Mouse (Mus musculus) hindbrain, postnatal 0 days (tissue): ENCODE data around the gene Scn8a. TPM values are rescaled to one million over a fixed set of nuclear protein-coding genes. Genes with fewer than 3 reads are reported as not detected.

Source experiments
- ATAC-seq: fragments of 200-750 bp; cut with Nextera tagmentation; 2 replicates; pipeline ENCODE4 v1.8.0; 2017; ENCODE audit warnings: mild to moderate bottlenecking, moderate TSS enrichment, moderate library complexity
- DNase-seq: peaks from one replicate; pipeline ENCODE4 v3.0.0-alpha.2; 2015; ENCODE audit warnings: low spot score
- H3K27ac ChIP-seq: fragments of 300-500 bp; sonication (generic); 2 replicates; pipeline ENCODE4 v1.5.1; 2014; ENCODE audit warnings: mild to moderate bottlenecking
- H3K27me3 ChIP-seq: fragments of 300-500 bp; sonication (generic); 2 replicates; pipeline ENCODE4 v1.6.1; 2014; ENCODE audit warnings: low read length, mixed read lengths; ENCODE audit not compliant: insufficient read depth
- H3K36me3 ChIP-seq: fragments of 300-500 bp; sonication (generic); 2 replicates; pipeline ENCODE4 v1.6.1; 2014; ENCODE audit warnings: low read length, mixed read lengths; ENCODE audit not compliant: insufficient read depth
- H3K4me1 ChIP-seq: fragments of 300-500 bp; sonication (generic); 2 replicates; pipeline ENCODE4 v1.6.1; 2014; ENCODE audit warnings: antibody characterized with exemption, low read length, mixed read lengths; ENCODE audit not compliant: insufficient read depth
- H3K4me2 ChIP-seq: fragments of 300-500 bp; sonication (generic); 2 replicates; pipeline ENCODE4 v1.6.1; 2014; ENCODE audit warnings: low read depth, mild to moderate bottlenecking, low read length, moderate library complexity, mixed read lengths
- H3K4me3 ChIP-seq: fragments of 300-500 bp; sonication (generic); 2 replicates; pipeline ENCODE4 v1.5.1; 2014; ENCODE audit warnings: low read length
- H3K9ac ChIP-seq: fragments of 300-500 bp; sonication (generic); replicated peaks from 2 replicates; pipeline ENCODE4 v1.6.1; 2014; ENCODE audit warnings: mild to moderate bottlenecking, low read length, moderate library complexity, mixed read lengths
- H3K9me3 ChIP-seq: fragments of 300-500 bp; sonication (generic); 2 replicates; pipeline ENCODE4 v1.6.1; 2016; ENCODE audit warnings: low read length, mixed read lengths
- CTCF ChIP-seq: IDR thresholded peaks from 2 replicates; pipeline ENCODE4 v1.5.1; 2016; ENCODE audit warnings: antibody characterized with exemption, control low read depth, low read depth
- WGBS: fragments of 180-500 bp; shearing (Covaris S2); extraction: QIAGEN DNeasy Blood & Tissue Kit; methylation state at CpG from one replicate; pipeline ENCODE4 v1.1.7; 2014; 5-methylcytosine and 5-hydroxymethylcytosine counted together
- polyA plus RNA-seq: library from polyadenylated mRNA; unstranded; fragments of >200 nt; fragmentation: Nextera tagmentation; extraction: Ambion mirVana; gene quantifications from 2 replicates; pipeline ENCODE4 v1.2.1, GENCODE M21; 2015
- total RNA-seq: library from RNA; depleted of rRNA; stranded (reverse); fragments of >200 nt; gene quantifications from 2 replicates; pipeline ENCODE4 v1.2.3, GENCODE M21; 2014

The Scn8a gene
- total and polyA plus RNA-seq, 2 experiments from 2014 or later, result 26.9 to 45.7 TPM

DNA sequence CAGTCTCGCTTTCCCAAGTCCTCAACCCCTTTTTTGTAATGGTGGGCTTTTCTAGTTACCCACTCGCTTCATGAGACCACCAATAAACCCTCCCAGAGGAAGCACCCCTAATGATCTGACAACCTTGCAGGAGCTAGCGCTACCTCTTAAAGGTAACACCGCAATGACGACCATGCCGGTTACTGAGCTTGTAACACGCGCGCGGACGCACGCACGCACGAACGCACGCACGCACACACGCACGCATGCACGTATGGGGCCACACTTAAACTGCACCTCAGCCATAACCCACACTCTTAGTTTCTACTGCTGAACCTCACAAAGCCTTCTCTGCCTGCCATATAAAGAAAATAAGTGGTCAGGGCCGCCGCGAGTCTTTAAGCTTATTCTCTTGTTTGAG, 26.8 kb downstream of the Scn8a start:
- H3K4me3 ChIP-seq, result no peak overlapping the region
- no peak overlapping the region for H3K9ac ChIP-seq
- H3K36me3 ChIP-seq, result no peaks in the 10 kb centered on the region
- H3K4me2 ChIP-seq, result no peak overlapping the region
- 0 out of 2 replicates have a peak, but pooled peaks cover 5% of the 10 kb centered on the region for H3K4me1 ChIP-seq
- no peak overlapping the region for H3K27ac ChIP-seq
- 98% methylated on average over 23 of the region's 23 CpGs for WGBS
- ATAC-seq, result no peak
- DNase-seq, result no peak
- no peak for TF ChIP-seq CTCF
- H3K27me3 ChIP-seq, result no peaks in the 10 kb centered on the region
- H3K9me3 ChIP-seq, result peaks cover 11% of the 10 kb centered on the region

DNA sequence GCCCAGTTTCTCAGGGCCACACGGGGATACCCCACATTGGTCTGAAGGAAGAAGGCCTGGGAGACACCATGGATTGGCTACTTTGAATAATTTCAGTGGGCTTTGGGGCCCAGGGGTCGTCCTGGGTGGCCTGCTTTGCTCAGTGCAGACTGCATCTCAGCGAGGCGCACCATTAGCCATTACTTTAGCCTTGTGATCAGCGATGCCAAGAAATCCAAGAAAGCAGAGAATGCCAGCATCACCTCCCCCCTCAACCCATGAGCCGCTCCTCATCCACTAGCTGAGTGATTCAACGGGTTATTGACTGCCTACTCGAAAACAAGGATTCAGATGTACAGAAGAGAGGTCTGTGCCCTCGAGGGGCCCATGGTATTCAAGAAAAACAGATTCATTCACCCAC, 34.2 kb downstream of the Scn8a start:
- peak; percentile 42 for DNase-seq
- WGBS, result 46% methylated on average over 9 of the region's 9 CpGs
- no peaks in the 10 kb centered on the region for H3K9me3 ChIP-seq
- no peak overlapping the region for H3K4me2 ChIP-seq
- 0 out of 2 replicates have a peak, but pooled peaks cover 5% of the 10 kb centered on the region for H3K4me1 ChIP-seq
- H3K36me3 ChIP-seq, result no peaks in the 10 kb centered on the region
- peak overlapping the region; percentile 15; the same call in 1 of the 2 replicates for H3K27ac ChIP-seq
- no peaks in the 10 kb centered on the region for H3K27me3 ChIP-seq
- TF ChIP-seq CTCF, result no peak
- 0 out of 2 replicates have a peak, but pooled peaks have one; percentile 35 for ATAC-seq
- no peak overlapping the region for H3K4me3 ChIP-seq
- no peak overlapping the region for H3K9ac ChIP-seq

- WGBS, result 42% methylated on average over 2 of the region's 2 CpGs
- Histone ChIP-seq H3K9me3 (no peaks in the 10 kb centered on the region), H3K4me2 (no peak overlapping the region), H3K4me1 (peaks cover 11% of the 10 kb centered on the region), H3K27me3 (no peaks in the 10 kb centered on the region), H3K36me3 (no peaks in the 10 kb centered on the region), H3K27ac (no peak overlapping the region), H3K9ac (no peak overlapping the region), H3K4me3 (no peak overlapping the region)
- DNase-seq (no peak), ATAC-seq (no peak)
- no peak for TF ChIP-seq CTCF
Observed at GRCm38 (mm10) chr15:100905006-100905405, 35.3 kb downstream of the Scn8a start.

GRCm38 (mm10) chr15:100905751-100906150, 36.1 kb downstream of the Scn8a start:
- no peaks in the 10 kb centered on the region for H3K27me3 ChIP-seq
- H3K36me3 ChIP-seq, result no peaks in the 10 kb centered on the region
- no peak for TF ChIP-seq CTCF
- H3K4me3 ChIP-seq, result no peak overlapping the region
- H3K9ac ChIP-seq, result no peak overlapping the region
- no peaks in the 10 kb centered on the region for H3K9me3 ChIP-seq
- H3K4me1 ChIP-seq, result peaks cover 18% of the 10 kb centered on the region
- 77% methylated on average over 8 of the region's 8 CpGs for WGBS
- no peak overlapping the region for H3K4me2 ChIP-seq
- H3K27ac ChIP-seq, result no peak overlapping the region
- ATAC-seq (no peak), DNase-seq (no peak)

DNA sequence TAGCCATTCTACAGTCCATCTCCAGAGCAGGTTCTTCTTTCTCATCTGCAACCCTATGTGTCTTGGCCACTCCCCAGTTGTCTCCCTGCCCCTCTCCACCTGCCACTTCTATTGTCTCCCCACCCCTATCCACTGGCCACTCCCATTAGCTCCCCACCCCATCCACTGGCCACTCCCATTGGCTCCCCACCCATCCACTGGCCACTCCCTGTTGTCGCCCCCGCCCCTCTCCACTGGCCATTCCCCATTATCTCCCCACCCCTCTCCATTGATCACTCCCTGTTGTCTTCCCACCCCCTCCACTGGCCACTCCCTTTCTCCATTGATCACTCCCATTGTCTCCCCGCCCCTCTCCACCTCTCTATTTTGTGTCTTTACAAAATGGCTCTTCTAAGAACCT, 39.2 kb downstream of the Scn8a start:
- ATAC-seq, result peak; percentile 36
- H3K27ac ChIP-seq, result peak overlapping the region; percentile 88
- TF ChIP-seq CTCF, result no peak
- no peak overlapping the region for H3K9ac ChIP-seq
- H3K36me3 ChIP-seq, result no peaks in the 10 kb centered on the region
- peaks cover 14% of the 10 kb centered on the region for H3K4me1 ChIP-seq
- peak overlapping the region; percentile 1; the same call in 1 of the 2 replicates for H3K4me2 ChIP-seq
- 39% methylated on average over 3 of the region's 3 CpGs for WGBS
- DNase-seq, result peak; percentile 42
- no peaks in the 10 kb centered on the region for H3K27me3 ChIP-seq
- no peak overlapping the region for H3K4me3 ChIP-seq
- H3K9me3 ChIP-seq, result no peaks in the 10 kb centered on the region

GRCm38 (mm10) chr15:100909734-100910163, 40.1 kb downstream of the Scn8a start:
- no peak for TF ChIP-seq CTCF
- Histone ChIP-seq H3K4me3 (no peak overlapping the region), H3K9ac (no peak overlapping the region), H3K27ac (peak overlapping the region; percentile 88), H3K9me3 (no peaks in the 10 kb centered on the region), H3K36me3 (no peaks in the 10 kb centered on the region), H3K4me2 (peak overlapping the region; percentile 1; the same call in 1 of the 2 replicates), H3K4me1 (peaks cover 12% of the 10 kb centered on the region), H3K27me3 (no peaks in the 10 kb centered on the region)
- 9% methylated on average over 3 of the region's 3 CpGs for WGBS
- DNase-seq (peak; percentile 84), ATAC-seq (peak; percentile 80)

GRCm38 (mm10) chr15:100910381-100910841, 40.8 kb downstream of the Scn8a start:
- Histone ChIP-seq H3K36me3 (no peaks in the 10 kb centered on the region), H3K27ac (peak overlapping the region; percentile 88), H3K27me3 (no peaks in the 10 kb centered on the region), H3K4me1 (peaks cover 12% of the 10 kb centered on the region), H3K9me3 (no peaks in the 10 kb centered on the region), H3K4me2 (peak overlapping the region; percentile 1; the same call in 1 of the 2 replicates), H3K4me3 (no peak overlapping the region), H3K9ac (0 out of 2 replicates have a peak overlapping the region, but pooled peaks have one; percentile 5)
- ATAC-seq (peak; percentile 48), DNase-seq (peak; percentile 72)
- WGBS, result 22% methylated on average over 10 of the region's 10 CpGs
- no peak for TF ChIP-seq CTCF
